Mouse (Mus musculus): ENCODE measurements around the gene Ppp1r1a. TPM values are rescaled to one million over a fixed set of nuclear protein-coding genes. Genes with fewer than 3 reads are reported as not detected.

The Ppp1r1a gene
- polyA plus RNA-seq (2016; fragmentation: Nextera tagmentation; extraction: Ambion mirVana), result 3.5 and 6.5 TPM in 2 replicates

GRCm38 (mm10) chr15:103537822-103538213 lies at the start of gene Ppp1r1a:
TSS of gene Ppp1r1a (minus strand) at chr15:103538003.
- WGBS, result under 1% methylated on average over 36 of the region's 36 CpGs
- Histone ChIP-seq H3K4me3 (peak within 1 kb of the TSS; percentile 66), H3K27ac (peak within 1 kb of the TSS; percentile 54), H3K4me1 (peaks cover 27% of the 10 kb centered on the region), H3K27me3 (ENCODE audit: low read depth, poor library complexity, severe bottlenecking) (peaks cover 71% of the 10 kb centered on the region), H3K36me3 (no peaks in the 10 kb centered on the region), H3K9me3 (replicated peaks) (no peaks in the 10 kb centered on the region)
- DNase-seq (ENCODE audit: low spot score), result peak; percentile 85

- Histone ChIP-seq H3K4me1 (no peaks in the 10 kb centered on the region), H3K4me3 (no peak overlapping the region), H3K9me3 (replicated peaks) (no peaks in the 10 kb centered on the region), H3K27ac (no peak overlapping the region), H3K27me3 (ENCODE audit: low read depth, poor library complexity, severe bottlenecking) (no peaks in the 10 kb centered on the region), H3K36me3 (no peaks in the 10 kb centered on the region)
- WGBS, result 90% methylated on average over 2 of the region's 2 CpGs
- no peak for DNase-seq (ENCODE audit: low spot score)
Observed at GRCm38 (mm10) chr15:103585876-103586275, 48.1 kb upstream of the Ppp1r1a start.

GRCm38 (mm10) chr15:103564981-103565380 lies 27.2 kb upstream of the Ppp1r1a start, which contains the start of gene Glycam1:
TSS of gene Glycam1 (minus strand) at chr15:103565081.
- Histone ChIP-seq H3K9me3 (replicated peaks) (no peaks in the 10 kb centered on the region), H3K4me1 (no peaks in the 10 kb centered on the region)

GRCm38 (mm10) chr15:103552096-103552690 lies 14.4 kb upstream of the Ppp1r1a start:
- H3K27me3 ChIP-seq (ENCODE audit: low read depth, poor library complexity, severe bottlenecking), result no peaks in the 10 kb centered on the region
- H3K36me3 ChIP-seq, result no peaks in the 10 kb centered on the region
- no peaks in the 10 kb centered on the region for H3K4me1 ChIP-seq
- H3K27ac ChIP-seq, result no peak overlapping the region
- no peak for DNase-seq (ENCODE audit: low spot score)
- 43% methylated on average over 3 of the region's 3 CpGs for WGBS
- no peak overlapping the region for H3K4me3 ChIP-seq
- H3K9me3 ChIP-seq (replicated peaks), result no peaks in the 10 kb centered on the region

More at GRCm38 (mm10) chr15:103564981-103565380, 27.2 kb upstream of the Ppp1r1a start, which contains the start of gene Glycam1:
- no peak for DNase-seq (ENCODE audit: low spot score)
- Histone ChIP-seq H3K4me3 (no peak within 1 kb of the TSS), H3K36me3 (no peaks in the 10 kb centered on the region), H3K27ac (no peak within 1 kb of the TSS), H3K27me3 (ENCODE audit: low read depth, poor library complexity, severe bottlenecking) (no peaks in the 10 kb centered on the region)

GRCm38 (mm10) chr15:103551053-103551452 lies 13.2 kb upstream of the Ppp1r1a start:
- Histone ChIP-seq H3K4me3 (no peak overlapping the region), H3K27me3 (ENCODE audit: low read depth, poor library complexity, severe bottlenecking) (no peaks in the 10 kb centered on the region), H3K36me3 (no peaks in the 10 kb centered on the region), H3K9me3 (replicated peaks) (no peaks in the 10 kb centered on the region), H3K4me1 (no peaks in the 10 kb centered on the region), H3K27ac (no peak overlapping the region)
- WGBS, result 30% methylated on average over 1 of the region's 1 CpGs
- DNase-seq (ENCODE audit: low spot score), result no peak

GRCm38 (mm10) chr15:103549475-103549874 lies 11.7 kb upstream of the Ppp1r1a start:
- Histone ChIP-seq H3K27ac (no peak overlapping the region), H3K36me3 (no peaks in the 10 kb centered on the region), H3K9me3 (replicated peaks) (no peaks in the 10 kb centered on the region), H3K4me1 (no peaks in the 10 kb centered on the region), H3K4me3 (no peak overlapping the region), H3K27me3 (ENCODE audit: low read depth, poor library complexity, severe bottlenecking) (no peaks in the 10 kb centered on the region)
- 95% methylated on average over 1 of the region's 1 CpGs for WGBS
- no peak for DNase-seq (ENCODE audit: low spot score)

GRCm38 (mm10) chr15:103547983-103548382 lies 10.2 kb upstream of the Ppp1r1a start:
- DNase-seq (ENCODE audit: low spot score), result no peak
- H3K4me1 ChIP-seq, result 0 out of 2 replicates have a peak, but pooled peaks cover 5% of the 10 kb centered on the region
- H3K4me3 ChIP-seq, result no peak overlapping the region
- H3K36me3 ChIP-seq, result no peaks in the 10 kb centered on the region
- WGBS, result 84% methylated on average over 3 of the region's 3 CpGs
- no peaks in the 10 kb centered on the region for H3K9me3 ChIP-seq (replicated peaks)
- no peaks in the 10 kb centered on the region for H3K27me3 ChIP-seq (ENCODE audit: low read depth, poor library complexity, severe bottlenecking)
- H3K27ac ChIP-seq, result no peak overlapping the region

- H3K36me3 ChIP-seq, result no peaks in the 10 kb centered on the region
- H3K4me3 ChIP-seq, result no peak overlapping the region
- H3K27ac ChIP-seq, result no peak overlapping the region
- DNase-seq (ENCODE audit: low spot score), result no peak
- no peaks in the 10 kb centered on the region for H3K9me3 ChIP-seq (replicated peaks)
- peaks cover 28% of the 10 kb centered on the region for H3K27me3 ChIP-seq (ENCODE audit: low read depth, poor library complexity, severe bottlenecking)
- peaks cover 24% of the 10 kb centered on the region for H3K4me1 ChIP-seq
Observed at GRCm38 (mm10) chr15:103542526-103542925, 4.7 kb upstream of the Ppp1r1a start.

GRCm38 (mm10) chr15:103540646-103541045 lies 2.8 kb upstream of the Ppp1r1a start:
- peaks cover 33% of the 10 kb centered on the region for H3K4me1 ChIP-seq
- H3K27ac ChIP-seq, result no peak overlapping the region
- no peak overlapping the region for H3K4me3 ChIP-seq
- DNase-seq (ENCODE audit: low spot score), result peak; percentile 23
- H3K9me3 ChIP-seq (replicated peaks), result no peaks in the 10 kb centered on the region
- WGBS, result 74% methylated on average over 1 of the region's 1 CpGs
- peaks cover 46% of the 10 kb centered on the region for H3K27me3 ChIP-seq (ENCODE audit: low read depth, poor library complexity, severe bottlenecking)
- H3K36me3 ChIP-seq, result no peaks in the 10 kb centered on the region

GRCm38 (mm10) chr15:103539259-103539658 lies 1.5 kb upstream of the Ppp1r1a start:
- DNase-seq (ENCODE audit: low spot score), result no peak
- H3K9me3 ChIP-seq (replicated peaks), result no peaks in the 10 kb centered on the region
- 67% methylated on average over 2 of the region's 2 CpGs for WGBS
- H3K27me3 ChIP-seq (ENCODE audit: low read depth, poor library complexity, severe bottlenecking), result peaks cover 60% of the 10 kb centered on the region
- peaks cover 33% of the 10 kb centered on the region for H3K4me1 ChIP-seq
- H3K4me3 ChIP-seq, result no peak overlapping the region
- no peaks in the 10 kb centered on the region for H3K36me3 ChIP-seq
- H3K27ac ChIP-seq, result no peak overlapping the region

GRCm38 (mm10) chr15:103537011-103537821 lies 587 bp downstream of the Ppp1r1a start:
- WGBS, result under 1% methylated on average over 37 of the region's 37 CpGs
- Histone ChIP-seq H3K27me3 (ENCODE audit: low read depth, poor library complexity, severe bottlenecking) (peaks cover 73% of the 10 kb centered on the region), H3K9me3 (replicated peaks) (no peaks in the 10 kb centered on the region), H3K4me3 (peak overlapping the region; percentile 66), H3K4me1 (peaks cover 25% of the 10 kb centered on the region), H3K27ac (peak overlapping the region; percentile 54), H3K36me3 (no peaks in the 10 kb centered on the region)
- DNase-seq (ENCODE audit: low spot score), result no peak

- Histone ChIP-seq H3K27ac (no peak overlapping the region), H3K9me3 (replicated peaks) (no peaks in the 10 kb centered on the region), H3K4me1 (peaks cover 25% of the 10 kb centered on the region), H3K4me3 (no peak overlapping the region), H3K36me3 (no peaks in the 10 kb centered on the region), H3K27me3 (ENCODE audit: low read depth, poor library complexity, severe bottlenecking) (peaks cover 73% of the 10 kb centered on the region)
- DNase-seq (ENCODE audit: low spot score), result peak; percentile 25
- WGBS, result 50% methylated on average over 2 of the region's 2 CpGs
Observed at GRCm38 (mm10) chr15:103536456-103536855, 1.3 kb downstream of the Ppp1r1a start.

- no peak overlapping the region for H3K27ac ChIP-seq
- WGBS, result 75% methylated on average over 1 of the region's 1 CpGs
Observed at GRCm38 (mm10) chr15:103535786-103536185, 2.0 kb downstream of the Ppp1r1a start.

More at GRCm38 (mm10) chr15:103535786-103536185, 2.0 kb downstream of the Ppp1r1a start:
- Histone ChIP-seq H3K36me3 (no peaks in the 10 kb centered on the region), H3K4me3 (no peak overlapping the region), H3K9me3 (replicated peaks) (no peaks in the 10 kb centered on the region), H3K4me1 (peaks cover 25% of the 10 kb centered on the region), H3K27me3 (ENCODE audit: low read depth, poor library complexity, severe bottlenecking) (peaks cover 73% of the 10 kb centered on the region)
- DNase-seq (ENCODE audit: low spot score), result peak; percentile 8

All from limb, embryonic 10.5 days (tissue).